Mouse (Mus musculus) right cerebral cortex, adult 2 months (tissue): ENCODE results near the gene Olfr1046.
"Not testable (repeated sequence)": the region's sequence is repeated elsewhere in the genome, so short reads cannot be mapped to it uniquely, and the experiment has no call there.

Experiments
- DNase-seq, 2 experiments: peaks; one replicate each; pipeline ENCODE4 v3.0.0; 2021 to 2022; ENCODE audit warnings: low spot score in 2 of 2

Gene Olfr1046

GRCm38 (mm10) chr2:86219214-86219613, at the start of gene Olfr1046:
Gene Olfr1046, minus strand, starts transcription at chr2:86219314.
- DNase-seq: no peak

- DNase-seq: not testable (repeated sequence)
Observed at GRCm38 (mm10) chr2:86258228-86258627, 39.1 kb upstream of the Olfr1046 start, which contains the start of gene Olfr1049. Gene Olfr1049, minus strand, starts transcription at chr2:86258328.

GRCm38 (mm10) chr2:86240189-86240588, 21.1 kb upstream of the Olfr1046 start, which contains the start of gene Olfr1048:
Gene Olfr1048, minus strand, starts transcription at chr2:86240289.
- DNase-seq: no peak

- no peak for DNase-seq
Observed at GRCm38 (mm10) chr2:86231301-86231700, 12.2 kb upstream of the Olfr1046 start, which contains the start of gene Olfr1047. Gene Olfr1047, minus strand, starts transcription at chr2:86231401.

- no peak for DNase-seq
Observed at GRCm38 (mm10) chr2:86202909-86203308, 16.2 kb downstream of the Olfr1046 start, which contains the start of gene Olfr1045. Gene Olfr1045, minus strand, starts transcription at chr2:86203009.

- no peak for DNase-seq
Observed at GRCm38 (mm10) chr2:86195863-86196262, 23.3 kb downstream of the Olfr1046 start.

GRCm38 (mm10) chr2:86185583-86185982, 33.5 kb downstream of the Olfr1046 start, which contains the start of gene Olfr52:
Gene Olfr52, minus strand, starts transcription at chr2:86185683.
- no peak for DNase-seq

GRCm38 (mm10) chr2:86179950-86180349, 39.2 kb downstream of the Olfr1046 start:
- no peak for DNase-seq

- DNase-seq: no peak
Observed at GRCm38 (mm10) chr2:86177720-86178119, 41.4 kb downstream of the Olfr1046 start, which contains the start of gene Olfr1044. Gene Olfr1044, minus strand, starts transcription at chr2:86177820.

GRCm38 (mm10) chr2:86175422-86175821, 43.7 kb downstream of the Olfr1046 start:
- DNase-seq: not testable (repeated sequence)

- DNase-seq: no peak
Observed at GRCm38 (mm10) chr2:86167422-86167821, 51.7 kb downstream of the Olfr1046 start, which contains the start of gene Olfr1043. Gene Olfr1043, minus strand, starts transcription at chr2:86167522.
